Mouse (Mus musculus) heart, postnatal 0 days (tissue): ENCODE measurements at regions not wholly inside any gene's neighbourhood (a gene's known extent, or its start where the extent isn't known, plus 50 kb on each side); places are given as distances from the start of the nearest gene placed in this dataset.

ENCODE experiments used
- ATAC-seq: fragments of 200-750 bp; cut with Nextera tagmentation; 2 replicates; pipeline ENCODE4 v1.8.0; 2017; ENCODE audit warnings: low read depth, moderate number of reproducible peaks, moderate library complexity; ENCODE audit not compliant: insufficient read depth
- DNase-seq: peaks from one replicate; pipeline ENCODE4 v3.0.0-alpha.2; 2016; ENCODE audit warnings: low spot score
- H3K27ac ChIP-seq: fragments of 300-500 bp; sonication (generic); 2 replicates; pipeline ENCODE4 v1.5.1; 2014; ENCODE audit warnings: low read depth, mild to moderate bottlenecking
- H3K27me3 ChIP-seq: fragments of 300-500 bp; sonication (generic); 2 replicates; pipeline ENCODE4 v1.6.1; 2014; ENCODE audit warnings: low read length, mixed read lengths; ENCODE audit not compliant: control insufficient read depth, insufficient read depth
- H3K36me3 ChIP-seq: fragments of 300-500 bp; sonication (generic); replicated peaks from 2 replicates; pipeline ENCODE4 v1.6.1; 2014; ENCODE audit warnings: low read length, mixed read lengths; ENCODE audit not compliant: control insufficient read depth, insufficient read depth
- H3K4me1 ChIP-seq: fragments of 300-500 bp; sonication (generic); 2 replicates; pipeline ENCODE4 v1.6.1; 2014; ENCODE audit warnings: antibody characterized with exemption; ENCODE audit not compliant: control insufficient read depth, insufficient read depth
- H3K4me2 ChIP-seq: fragments of 300-500 bp; sonication (generic); 2 replicates; pipeline ENCODE4 v1.6.1; 2014; ENCODE audit warnings: low read depth, mild to moderate bottlenecking, low read length, moderate library complexity
- H3K4me3 ChIP-seq: fragments of 300-500 bp; sonication (generic); 2 replicates; pipeline ENCODE4 v1.5.1; 2014; ENCODE audit warnings: low read depth, low read length
- H3K9ac ChIP-seq: fragments of 300-500 bp; sonication (generic); replicated peaks from 2 replicates; pipeline ENCODE4 v1.6.1; 2014; ENCODE audit warnings: low read depth, low read length, mixed read lengths
- H3K9me3 ChIP-seq: fragments of 300-500 bp; sonication (generic); replicated peaks from 2 replicates; pipeline ENCODE4 v1.6.1; 2016; ENCODE audit warnings: low read length; ENCODE audit not compliant: control insufficient read depth
- CTCF ChIP-seq: IDR thresholded peaks from 2 replicates; pipeline ENCODE4 v1.5.1; 2016; ENCODE audit warnings: antibody characterized with exemption, control low read depth, low read depth
- EP300 ChIP-seq: IDR thresholded peaks from 2 replicates; pipeline ENCODE4 v1.6.1; 2016; ENCODE audit warnings: antibody characterized with exemption, low read depth
- WGBS: fragments of 180-500 bp; shearing (Covaris S2); extraction: QIAGEN DNeasy Blood & Tissue Kit; methylation state at CpG from one replicate; pipeline ENCODE4 v1.1.7; 2014; 5-methylcytosine and 5-hydroxymethylcytosine counted together

DNA sequence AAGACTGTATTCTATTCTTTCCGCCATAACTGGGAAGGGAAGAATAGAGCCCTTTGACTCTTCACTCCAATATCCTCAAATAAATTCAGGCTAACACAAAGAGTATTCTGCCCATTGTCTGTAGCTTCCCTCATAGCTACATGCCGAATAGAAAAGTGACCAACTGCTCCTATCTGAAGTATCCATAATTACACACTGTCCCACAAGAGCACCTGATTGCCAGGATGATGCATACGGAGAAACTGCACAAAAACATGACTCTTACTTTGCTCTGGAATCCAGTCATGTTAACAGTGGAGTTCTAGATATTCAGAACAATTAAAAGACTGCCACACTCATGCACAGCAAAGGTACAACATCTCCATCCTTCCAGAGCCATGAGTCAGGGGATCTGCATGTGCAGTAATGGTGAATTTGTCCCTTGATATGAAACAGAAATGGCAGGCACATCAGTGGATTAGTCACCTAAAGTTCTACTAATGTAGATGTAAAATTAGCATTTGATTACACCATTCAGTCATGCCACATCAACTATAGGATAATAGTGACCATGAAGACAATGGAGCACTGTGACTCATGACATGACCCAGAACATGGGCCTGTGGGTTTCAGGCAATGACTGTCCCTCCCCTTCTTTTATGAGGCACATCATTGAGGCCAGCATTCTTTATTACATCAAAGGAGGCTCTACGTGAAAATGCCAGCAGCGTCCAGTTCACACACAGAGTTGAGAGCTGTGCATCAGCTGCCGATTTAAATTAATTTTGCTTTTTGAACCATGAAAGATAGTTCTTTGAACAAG is 133.6 kb upstream of the 1700066M21Rik start:
- no peaks in the 10 kb centered on the region for H3K36me3 ChIP-seq

GRCm38 (mm10) chr1:57259626-57260025 is 117.8 kb upstream of the 1700066M21Rik start:
- Histone ChIP-seq H3K9me3 (no peaks in the 10 kb centered on the region), H3K4me3 (no peak overlapping the region), H3K4me2 (no peak overlapping the region), H3K27ac (no peak overlapping the region), H3K36me3 (no peaks in the 10 kb centered on the region), H3K9ac (no peak overlapping the region), H3K27me3 (no peaks in the 10 kb centered on the region), H3K4me1 (no peaks in the 10 kb centered on the region)
- TF ChIP-seq CTCF (no peak), EP300 (no peak)
- 74% methylated on average over 7 of the region's 7 CpGs for WGBS
- no peak for ATAC-seq
- no peak for DNase-seq

More for the DNA sequence above, 133.6 kb upstream of the 1700066M21Rik start:
- DNase-seq: no peak
- ATAC-seq: no peak
- 80% methylated on average over 6 of the region's 6 CpGs for WGBS
- Histone ChIP-seq H3K9ac (no peak overlapping the region), H3K27me3 (no peaks in the 10 kb centered on the region), H3K4me3 (no peak overlapping the region), H3K9me3 (no peaks in the 10 kb centered on the region), H3K27ac (no peak overlapping the region), H3K4me1 (no peaks in the 10 kb centered on the region), H3K4me2 (no peak overlapping the region)
- TF ChIP-seq EP300 (no peak), CTCF (no peak)

DNA sequence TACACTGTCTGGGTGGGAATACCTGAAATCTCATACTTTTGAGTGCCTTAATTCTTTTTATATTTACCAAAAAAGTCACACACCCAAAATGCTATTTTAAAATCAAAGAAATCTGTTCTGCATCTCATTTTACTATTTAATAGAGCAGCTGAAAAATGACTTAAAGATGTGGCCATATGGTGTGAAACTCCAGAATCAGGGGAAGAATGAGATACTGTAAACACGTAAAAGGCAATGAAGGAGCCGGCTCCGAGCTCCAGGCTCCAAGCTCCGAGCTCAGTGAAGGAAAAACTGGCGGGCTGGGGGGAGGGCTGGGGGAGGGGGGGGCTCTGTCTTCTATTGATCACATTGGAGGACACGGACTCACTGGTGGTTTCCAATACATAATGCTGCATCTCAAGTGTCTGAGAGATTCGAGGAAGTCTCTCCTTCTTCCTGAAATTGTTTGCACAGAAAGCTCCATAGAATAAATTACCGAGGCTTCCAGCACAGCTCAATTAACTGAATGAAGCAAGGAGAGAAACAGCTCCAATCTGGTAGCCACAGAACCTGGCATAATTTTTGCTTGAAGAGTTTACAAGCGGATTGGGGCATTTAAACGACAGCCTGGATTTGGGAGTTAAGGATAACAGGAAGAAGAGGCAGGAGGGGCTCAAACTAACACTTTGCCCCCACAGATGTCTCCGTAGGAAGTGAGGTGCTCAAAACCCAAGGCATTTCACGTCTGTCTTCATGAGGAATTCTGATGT is 112.2 kb upstream of the 1700066M21Rik start:
- Histone ChIP-seq H3K9me3 (no peaks in the 10 kb centered on the region), H3K27ac (no peak overlapping the region), H3K4me3 (no peak overlapping the region), H3K36me3 (no peaks in the 10 kb centered on the region), H3K27me3 (no peaks in the 10 kb centered on the region), H3K4me2 (no peak overlapping the region), H3K4me1 (no peaks in the 10 kb centered on the region), H3K9ac (no peak overlapping the region)
- DNase-seq (no peak), ATAC-seq (no peak)
- 61% methylated on average over 12 of the region's 12 CpGs for WGBS
- TF ChIP-seq CTCF (no peak), EP300 (no peak)

- Histone ChIP-seq H3K4me1 (no peaks in the 10 kb centered on the region), H3K27me3 (no peaks in the 10 kb centered on the region), H3K9ac (no peak overlapping the region), H3K9me3 (no peaks in the 10 kb centered on the region), H3K4me3 (no peak overlapping the region), H3K36me3 (no peaks in the 10 kb centered on the region), H3K27ac (no peak overlapping the region), H3K4me2 (no peak overlapping the region)
- DNase-seq: no peak
- no peak for ATAC-seq
- WGBS: 38% methylated on average over 4 of the region's 4 CpGs
- TF ChIP-seq EP300 (no peak), CTCF (no peak)
Measured at GRCm38 (mm10) chr1:57266695-57267094, 110.7 kb upstream of the 1700066M21Rik start.

- no peaks in the 10 kb centered on the region for H3K27me3 ChIP-seq
Measured at GRCm38 (mm10) chr1:57267851-57268250, 109.6 kb upstream of the 1700066M21Rik start.

More at GRCm38 (mm10) chr1:57267851-57268250, 109.6 kb upstream of the 1700066M21Rik start:
- H3K4me2 ChIP-seq: no peak overlapping the region
- TF ChIP-seq CTCF: no peak
- TF ChIP-seq EP300: no peak
- no peak overlapping the region for H3K4me3 ChIP-seq
- H3K27ac ChIP-seq: no peak overlapping the region
- ATAC-seq (no peak), DNase-seq (no peak)
- no peaks in the 10 kb centered on the region for H3K9me3 ChIP-seq
- H3K9ac ChIP-seq: no peak overlapping the region
- no peaks in the 10 kb centered on the region for H3K4me1 ChIP-seq
- 28% methylated on average over 2 of the region's 2 CpGs for WGBS
- H3K36me3 ChIP-seq: no peaks in the 10 kb centered on the region
